22 mouse cellular contexts compared by ENCODE assay signal in genomic region chr15:63665517-63665916, GRCm38 (mm10).
DNase-seq lines count a peak whose midpoint lies in the region; ATAC-seq and TF ChIP-seq lines count a peak whose summit lies in the region.
"Had no signal": no experiment of that assay in that cellular context is flagged by ENCODE, and none has a peak within 500 bp of the region (broad histone marks: within the 10 kb centered on the region; RNA-seq: fewer than 3 reads in every experiment).

No protein-coding gene starts in this region.

- no peak overlapping the region for H3K4me2 ChIP-seq in lung, embryonic 14.5 days
- no peak overlapping the region for H3K4me2 ChIP-seq in hindbrain, embryonic 12.5 days (replicated peaks)
- H3K4me2 ChIP-seq: embryonic facial prominence, embryonic 15.5 days; forebrain, embryonic 12.5 days; hindbrain, embryonic 13.5 days had no signal

- ATAC-seq in lung, embryonic 14.5 days (ENCODE audit: insufficient read depth), result no peak
- ATAC-seq in hematopoietic stem cell, adult 5-6 weeks (replicated peaks in 1 of 2; ENCODE audit: insufficient read depth in 1 of 2, low FRiP score in 2 of 2, low TSS enrichment in 1 of 2, low read depth in 1 of 2, poor library complexity in 2 of 2, severe bottlenecking in 2 of 2), result peak; percentile 83 to 92
- ATAC-seq in megakaryocyte progenitor cell, adult 5-6 weeks (replicated peaks; ENCODE audit: poor library complexity), result peak; percentile 83
- ATAC-seq in hindbrain, embryonic 12.5 days (ENCODE audit: low FRiP score), result no peak
- ATAC-seq: forebrain, embryonic 16.5 days; hindbrain, postnatal 0 days had no signal

- DNase-seq in lung, embryonic 14.5 days, result no peak
- no peak for DNase-seq in lung, postnatal 4 days
- no peak for DNase-seq in midbrain, embryonic 10.5 days (ENCODE audit: low spot score)
- no peak for DNase-seq in heart, adult 18-20 months
- DNase-seq: adrenal gland, postnatal 10 days; cerebellum, adult 18-20 months; cerebellum, adult 9-11 months; cerebellum, postnatal 36 days; gastrocnemius, postnatal 25 days; heart, postnatal 10 days; kidney, adult 11 months had no signal

- H3K27me3 ChIP-seq in lung, embryonic 14.5 days (ENCODE audit: insufficient read depth, low read length), result no peaks in the 10 kb centered on the region
- peaks cover 4% of the 10 kb centered on the region; the same call in 1 of the 2 replicates for H3K27me3 ChIP-seq in midbrain, embryonic 10.5 days (ENCODE audit: low read depth, poor library complexity, severe bottlenecking)
- no peaks in the 10 kb centered on the region for H3K27me3 ChIP-seq in hindbrain, embryonic 12.5 days
- H3K27me3 ChIP-seq: embryonic facial prominence, embryonic 15.5 days; forebrain, embryonic 12.5 days; hindbrain, embryonic 13.5 days had no signal

- H3K4me1 ChIP-seq in lung, embryonic 14.5 days (ENCODE audit: insufficient read depth), result peaks cover 7% of the 10 kb centered on the region; the same call in 1 of the 2 replicates
- peaks cover 20% of the 10 kb centered on the region for H3K4me1 ChIP-seq in bone marrow macrophage, adult 2 months (ENCODE audit: control insufficient read depth, insufficient read depth, low read length)
- H3K4me1 ChIP-seq in midbrain, embryonic 10.5 days, result no peaks in the 10 kb centered on the region
- H3K4me1 ChIP-seq in hindbrain, embryonic 12.5 days, result no peaks in the 10 kb centered on the region
- H3K4me1 ChIP-seq: embryonic facial prominence, embryonic 15.5 days; forebrain, embryonic 12.5 days; heart, embryonic 10.5 days; hindbrain, embryonic 13.5 days had no signal

- 64% methylated on average over 4 of the region's 4 CpGs for WGBS in lung, embryonic 14.5 days
- WGBS in midbrain, embryonic 10.5 days, result 95% methylated on average over 4 of the region's 4 CpGs
- 94% methylated on average over 4 of the region's 4 CpGs for WGBS in hindbrain, embryonic 12.5 days

- no peak for TF ChIP-seq CTCF in lung, embryonic 14.5 days (IDR thresholded peaks at IDR 0.05; ENCODE audit: low read depth)
- no peak for TF ChIP-seq CTCF in bone marrow macrophage, adult 2 months (IDR thresholded peaks at IDR 0.05; ENCODE audit: low read depth, low read length)

- no peak for TF ChIP-seq POLR2A in bone marrow macrophage, adult 2 months (IDR thresholded peaks at IDR 0.05; ENCODE audit: borderline replicate concordance, low read depth, low read length)

- H3K9me3 ChIP-seq in lung, embryonic 14.5 days (ENCODE audit: low read depth, low read length), result no peaks in the 10 kb centered on the region
- no peaks in the 10 kb centered on the region for H3K9me3 ChIP-seq in midbrain, embryonic 10.5 days (replicated peaks)
- H3K9me3 ChIP-seq in hindbrain, embryonic 12.5 days (replicated peaks), result no peaks in the 10 kb centered on the region
- H3K9me3 ChIP-seq: embryonic facial prominence, embryonic 15.5 days; forebrain, embryonic 12.5 days; heart, embryonic 10.5 days; hindbrain, embryonic 13.5 days had no signal

- no peak overlapping the region for H3K4me3 ChIP-seq in lung, embryonic 14.5 days (ENCODE audit: low read depth, low read length)
- H3K4me3 ChIP-seq in bone marrow macrophage, adult 2 months (ENCODE audit: insufficient read depth, low read length), result no peak overlapping the region
- no peak overlapping the region for H3K4me3 ChIP-seq in midbrain, embryonic 10.5 days
- no peak overlapping the region for H3K4me3 ChIP-seq in hindbrain, embryonic 12.5 days
- H3K4me3 ChIP-seq: embryonic facial prominence, embryonic 15.5 days; erythroblast, embryonic 14.5 days; forebrain, embryonic 12.5 days; heart, embryonic 10.5 days; hindbrain, embryonic 13.5 days had no signal

- H3K27ac ChIP-seq in lung, embryonic 14.5 days (ENCODE audit: low read depth), result 0 out of 2 replicates have a peak overlapping the region, but pooled peaks have one; percentile 12
- H3K27ac ChIP-seq in bone marrow macrophage, adult 2 months (ENCODE audit: insufficient read depth, low read depth, low read length), result peak overlapping the region; percentile 51
- no peak overlapping the region for H3K27ac ChIP-seq in midbrain, embryonic 10.5 days (replicated peaks)
- no peak overlapping the region for H3K27ac ChIP-seq in hindbrain, embryonic 12.5 days
- H3K27ac ChIP-seq: embryonic facial prominence, embryonic 15.5 days; forebrain, embryonic 12.5 days; heart, embryonic 10.5 days; hindbrain, embryonic 13.5 days; hindbrain, postnatal 0 days had no signal

- no peak overlapping the region for H3K9ac ChIP-seq in lung, embryonic 14.5 days
- no peak overlapping the region for H3K9ac ChIP-seq in hindbrain, embryonic 12.5 days
- H3K9ac ChIP-seq: embryonic facial prominence, embryonic 15.5 days; forebrain, embryonic 12.5 days; hindbrain, embryonic 13.5 days had no signal

- H3K36me3 ChIP-seq in lung, embryonic 14.5 days (ENCODE audit: insufficient read depth), result no peaks in the 10 kb centered on the region
- H3K36me3 ChIP-seq in midbrain, embryonic 10.5 days, result no peaks in the 10 kb centered on the region
- H3K36me3 ChIP-seq in hindbrain, embryonic 12.5 days, result no peaks in the 10 kb centered on the region
- H3K36me3 ChIP-seq: embryonic facial prominence, embryonic 15.5 days; forebrain, embryonic 12.5 days; heart, embryonic 10.5 days; hindbrain, embryonic 13.5 days had no signal

Comparison
In these comparisons a context has a peak if more than half of its experiments do, and no peak if none do; other contexts are left out.
1. ATAC-seq: peak in hematopoietic stem cell, adult 5-6 weeks (2 of 2) and megakaryocyte progenitor cell, adult 5-6 weeks (single experiment); none in lung, embryonic 14.5 days (single experiment) and hindbrain, embryonic 12.5 days (single experiment).
2. H3K27ac ChIP-seq: peak in lung, embryonic 14.5 days (single experiment) and bone marrow macrophage, adult 2 months (single experiment); none in midbrain, embryonic 10.5 days (single experiment) and hindbrain, embryonic 12.5 days (single experiment).